Mouse (Mus musculus) E14TG2a.4 (cell line): ENCODE results near the gene Syce3.

ENCODE experiments used
- CTCF ChIP-seq: conservative IDR thresholded peaks from 2 replicates; pipeline ENCODE4 v1.5.1; 2014; ENCODE audit warnings: low read length
- NANOG ChIP-seq: IDR thresholded peaks from 2 replicates; pipeline ENCODE4 v1.6.1; 2014; ENCODE audit warnings: borderline replicate concordance, low read length, mixed read lengths

DNA sequence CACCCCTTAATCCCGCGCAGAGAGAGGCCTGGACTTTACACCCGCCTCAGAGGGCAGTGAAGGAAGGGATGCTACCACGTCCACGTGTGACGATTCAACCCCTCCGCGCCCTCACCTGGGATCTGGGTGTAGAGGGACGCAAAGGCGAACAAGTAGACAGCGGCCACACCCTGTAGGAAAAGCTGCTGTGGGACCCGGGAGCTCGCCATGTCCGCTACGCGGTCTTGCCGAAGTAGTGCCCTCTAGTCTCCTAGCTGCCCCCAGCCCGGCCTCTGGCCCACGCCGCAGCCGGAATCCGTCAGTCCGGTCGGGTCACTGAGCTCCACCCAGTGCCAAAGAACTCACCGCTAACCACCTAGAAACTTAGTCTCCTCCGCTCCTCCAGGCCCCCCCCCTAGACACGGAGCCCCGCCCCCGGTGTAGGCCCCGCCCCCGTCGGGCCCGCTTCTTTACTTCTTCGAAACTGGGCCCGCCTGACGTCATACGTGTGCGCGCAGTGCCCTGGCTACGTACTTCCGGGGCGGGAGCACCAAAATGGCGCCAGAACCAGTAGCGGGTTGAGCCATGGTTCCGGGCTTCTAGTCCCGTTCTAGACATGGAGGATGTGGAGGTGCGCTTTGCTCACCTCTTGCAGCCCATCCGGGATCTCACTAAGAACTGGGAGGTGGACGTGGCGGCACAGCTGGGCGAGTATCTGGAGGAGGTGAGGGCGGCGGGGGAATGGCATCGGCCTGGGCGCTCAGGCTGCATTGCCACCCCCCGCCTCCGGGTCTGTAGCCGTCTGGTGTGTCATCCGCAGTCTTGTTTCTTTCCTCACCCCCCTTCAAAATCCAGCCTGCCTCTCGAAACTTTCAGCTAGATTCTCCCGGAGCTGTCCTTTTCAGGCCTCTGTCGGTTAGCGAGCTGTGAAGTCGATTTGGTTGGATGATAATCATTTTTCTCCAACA lies 54.8 kb downstream of the Syce3 start, which contains the start of the genes Lmf2 and Ncaph2:
- TF ChIP-seq CTCF (no peak), NANOG (no peak)
